Mouse (Mus musculus) hindlimb bud, embryonic 11.5 days (tissue): ENCODE results near the gene Dennd2d.
A peak's percentile ranks its signal among the peaks of the same experiment; 100 is the strongest.

Experiments
- DNase-seq: peaks from one replicate; pipeline ENCODE4 v3.0.0-alpha.2; 2012; ENCODE audit warnings: low read depth, low spot score; ENCODE audit errors: extremely low spot score

The Dennd2d gene

GRCm38 (mm10) chr3:106482281-106483081 lies at the start of gene Dennd2d:
Dennd2d (plus strand) TSS chr3:106482405.
- DNase-seq = no peak

DNA sequence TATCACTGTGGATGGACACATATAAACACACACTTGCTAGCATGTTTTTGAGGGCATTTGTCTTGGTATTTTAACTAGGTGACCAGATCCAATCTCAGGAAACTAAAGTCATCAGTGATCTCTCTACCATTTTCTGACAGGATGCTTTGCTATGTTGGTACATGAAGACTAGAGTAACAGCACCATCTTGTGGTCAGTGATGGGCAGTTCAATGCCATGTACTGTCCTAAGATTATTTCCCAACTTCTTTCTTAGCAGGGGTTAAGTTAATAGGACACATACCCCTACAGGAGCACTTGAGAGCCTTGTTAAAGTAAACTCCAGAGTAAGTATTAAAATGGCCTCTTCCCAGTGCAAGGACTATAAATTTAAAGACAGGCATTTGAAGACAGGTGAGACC lies 33.6 kb upstream of the Dennd2d start:
- DNase-seq = peak; percentile 46

DNA sequence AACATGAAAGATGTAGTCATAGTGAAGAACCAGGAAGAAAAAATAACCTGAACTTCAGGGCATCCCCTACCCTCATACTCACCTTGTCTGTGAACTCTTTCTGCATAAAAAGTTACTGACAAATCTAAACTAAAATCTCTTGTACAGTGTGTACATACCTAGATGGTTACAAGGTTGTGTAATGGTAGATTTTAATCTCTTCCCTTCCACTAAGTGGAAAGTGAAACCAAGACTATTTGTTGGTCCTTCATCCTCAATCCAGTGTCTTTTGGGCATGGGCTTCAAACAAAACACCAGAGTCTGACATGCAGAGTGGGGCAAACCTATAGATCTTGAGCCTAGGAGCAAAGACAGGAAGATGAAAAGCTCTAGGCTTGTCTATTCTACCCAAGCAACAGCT lies 33.2 kb upstream of the Dennd2d start:
- no peak for DNase-seq

DNA sequence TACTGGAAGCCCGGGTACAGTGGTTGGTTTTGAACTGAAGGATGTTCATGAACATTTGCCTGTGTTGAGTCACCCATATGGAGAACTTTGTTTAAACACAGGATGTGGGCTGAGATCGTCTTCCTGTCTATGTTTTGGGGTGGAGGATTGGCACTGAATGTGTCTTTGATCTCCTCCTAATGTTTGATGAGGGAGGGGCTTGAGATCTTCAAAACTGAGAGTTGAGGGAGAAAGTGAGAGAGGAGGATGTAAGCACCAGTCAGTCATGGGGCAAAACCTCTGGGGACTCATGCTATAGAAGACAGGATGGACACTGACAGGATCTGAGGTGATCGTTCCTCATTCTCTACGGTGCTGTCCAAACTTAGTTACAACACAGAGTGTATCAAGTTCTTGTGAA lies 32.6 kb upstream of the Dennd2d start:
- no peak for DNase-seq

- DNase-seq = no peak
These were observed 29.6 kb upstream of the Dennd2d start for GRCm38 (mm10) chr3:106452616-106453015.

- DNase-seq = no peak
These were observed 24.8 kb upstream of the Dennd2d start for GRCm38 (mm10) chr3:106457298-106457869.

GRCm38 (mm10) chr3:106462059-106462470 lies 20.1 kb upstream of the Dennd2d start:
- no peak for DNase-seq

DNA sequence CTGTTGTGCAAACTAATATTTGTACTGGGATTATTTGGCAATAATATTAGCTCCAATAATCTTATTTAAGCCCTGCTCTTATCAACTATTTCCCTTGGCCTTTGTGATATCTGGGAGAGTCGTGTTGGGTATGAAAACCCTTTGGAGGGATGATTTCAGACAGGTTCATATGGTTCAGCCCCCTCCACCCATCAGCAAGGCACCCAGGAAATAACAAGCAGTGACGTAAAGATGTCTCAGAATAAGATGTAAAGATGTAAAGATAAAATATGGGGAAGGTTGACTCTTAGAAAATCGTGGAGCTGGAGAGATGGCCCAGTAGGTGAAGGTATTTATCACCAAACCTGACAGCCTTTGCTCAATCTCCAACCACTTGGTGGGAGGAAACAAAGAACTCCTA lies 19.7 kb upstream of the Dennd2d start:
- DNase-seq = no peak

DNA sequence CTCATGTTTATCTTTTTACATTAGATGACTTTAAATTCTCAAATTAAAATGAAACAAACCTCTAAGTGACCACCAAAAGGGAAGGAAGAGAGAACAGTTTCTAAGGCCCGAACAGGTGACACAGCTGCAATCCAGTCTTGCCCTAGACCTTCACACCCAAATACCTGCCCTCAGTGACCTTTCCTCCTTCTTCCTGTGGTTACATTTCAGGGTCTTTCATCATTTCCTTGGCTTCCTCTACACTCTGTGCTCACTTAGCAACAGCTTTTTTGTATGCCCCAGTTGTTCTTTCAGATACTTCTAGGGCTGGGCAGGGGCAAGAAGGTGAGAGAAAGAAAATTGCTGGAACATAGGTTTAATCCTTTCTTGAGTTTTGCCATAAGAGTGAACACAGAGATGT lies 17.5 kb upstream of the Dennd2d start:
- no peak for DNase-seq

- DNase-seq = no peak
These were observed 8.0 kb upstream of the Dennd2d start for GRCm38 (mm10) chr3:106474210-106474609.

- DNase-seq = no peak
These were observed 5.3 kb upstream of the Dennd2d start for GRCm38 (mm10) chr3:106476863-106477262.

DNA sequence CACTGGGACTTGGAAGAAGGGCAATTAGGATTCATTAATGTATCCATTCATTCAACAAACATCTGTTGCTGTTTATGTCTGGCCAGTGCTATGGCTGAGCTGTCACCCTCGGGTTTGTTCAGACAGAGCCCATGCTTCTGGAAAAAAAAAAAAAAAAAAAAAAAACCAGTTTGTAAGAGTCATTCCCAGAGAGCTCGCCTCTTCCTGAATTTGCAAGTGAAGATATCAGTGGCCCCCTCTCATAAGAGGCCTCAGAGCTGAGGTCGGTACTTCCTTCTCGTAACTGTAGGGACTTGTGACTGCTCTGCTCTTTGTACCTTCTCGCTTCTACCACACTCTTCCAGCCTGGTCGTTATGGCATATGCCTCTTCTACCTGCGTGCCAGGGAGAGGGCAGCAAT lies 1.1 kb downstream of the Dennd2d start:
- no peak for DNase-seq

GRCm38 (mm10) chr3:106483796-106484405 lies 1.7 kb downstream of the Dennd2d start:
- DNase-seq = no peak

- no peak for DNase-seq
These were observed 2.7 kb downstream of the Dennd2d start for GRCm38 (mm10) chr3:106484861-106485260.

DNA sequence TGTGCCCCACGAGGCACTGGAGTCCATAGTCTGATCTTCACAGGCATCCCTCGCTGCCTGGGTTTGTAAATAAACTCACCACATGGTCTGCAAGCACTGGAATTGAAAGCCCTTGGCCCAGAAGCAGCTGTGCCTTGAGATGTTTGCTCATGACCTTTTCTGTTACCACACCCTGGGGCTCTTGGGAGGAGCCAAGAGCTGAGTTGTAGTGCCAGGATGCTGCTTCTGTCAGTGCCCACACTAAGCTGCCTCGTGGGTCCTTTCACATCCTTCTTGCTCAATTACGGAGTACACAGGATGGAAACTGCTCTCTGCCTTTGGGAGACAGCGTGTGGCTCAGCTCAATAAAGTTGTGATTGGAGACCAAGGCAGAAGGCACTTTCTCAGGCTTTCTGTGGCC lies 3.6 kb downstream of the Dennd2d start:
- DNase-seq = no peak

DNA sequence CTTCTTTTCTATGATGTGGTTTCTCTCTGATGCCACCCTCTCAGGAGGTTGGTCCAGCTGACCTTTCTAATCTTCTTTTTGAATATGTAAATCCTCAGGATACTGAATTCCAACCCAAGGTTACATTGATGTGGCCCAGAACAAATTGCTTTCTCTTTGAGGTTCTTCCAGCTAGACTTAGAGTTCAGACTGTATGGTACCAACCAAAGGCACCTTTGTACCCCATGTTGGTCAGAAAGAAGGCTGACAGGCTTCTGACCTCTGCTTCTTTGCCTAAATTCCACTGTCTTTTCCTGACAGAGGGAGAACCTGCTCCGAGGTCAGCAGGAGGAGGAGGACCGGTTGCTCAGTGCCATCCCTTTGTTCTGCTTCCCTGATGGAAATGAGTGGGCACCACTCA lies 5.3 kb downstream of the Dennd2d start:
- DNase-seq = no peak

DNA sequence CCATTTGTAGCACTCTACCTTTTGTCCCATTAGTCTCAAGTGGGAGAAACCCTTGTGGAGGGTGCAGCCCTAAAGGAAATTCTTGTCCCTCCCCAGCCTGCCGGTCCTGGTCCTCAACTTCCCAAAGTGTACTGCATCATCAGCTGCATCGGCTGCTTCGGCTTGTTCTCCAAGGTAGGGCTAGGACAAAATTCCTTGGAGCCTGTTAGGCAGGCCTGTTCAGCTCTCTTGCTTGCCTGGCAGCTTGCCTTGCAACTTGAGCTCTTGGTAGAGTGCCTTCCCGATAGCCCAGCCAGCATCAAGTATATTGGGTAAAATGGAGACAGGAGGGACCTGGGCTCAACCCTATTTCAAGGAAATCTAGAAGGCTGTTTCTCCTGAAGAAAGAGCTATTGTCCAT lies 8.0 kb downstream of the Dennd2d start:
- no peak for DNase-seq

GRCm38 (mm10) chr3:106492723-106493122 lies 10.5 kb downstream of the Dennd2d start:
- no peak for DNase-seq

- DNase-seq = no peak
These were observed 11.0 kb downstream of the Dennd2d start for GRCm38 (mm10) chr3:106493202-106493601.

GRCm38 (mm10) chr3:106493882-106494281 lies 11.7 kb downstream of the Dennd2d start:
- no peak for DNase-seq

DNA sequence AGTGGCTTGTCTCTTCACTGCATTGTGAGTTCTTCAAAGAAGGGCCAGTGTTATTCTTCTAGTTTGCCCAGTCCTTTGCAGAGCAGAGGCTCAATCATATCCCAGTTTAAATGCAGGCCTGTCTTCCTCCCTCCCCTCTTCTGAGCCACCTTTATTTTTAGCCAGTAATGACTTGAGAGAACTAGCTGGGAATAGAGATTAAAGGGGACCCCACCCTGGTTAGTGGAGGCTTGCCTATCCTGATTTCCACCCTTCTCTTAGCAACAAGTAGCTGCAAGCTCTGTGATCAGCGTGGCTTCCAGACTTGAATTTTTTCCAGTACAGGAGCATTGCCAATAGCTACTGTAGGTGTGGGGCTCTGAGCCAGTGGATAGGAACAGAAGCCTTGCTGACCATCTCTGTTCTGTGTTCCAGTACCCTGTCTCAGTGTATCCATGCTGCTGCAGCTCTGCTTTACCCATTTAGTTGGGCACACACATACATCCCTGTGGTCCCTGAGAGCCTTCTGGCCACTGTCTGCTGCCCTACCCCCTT lies 12.3 kb downstream of the Dennd2d start:
- DNase-seq = no peak
